Mouse (Mus musculus) liver, adult 2 months (tissue): ENCODE results near the gene Lrrc75a.

Experiments
- CTCF ChIP-seq: fragments of 200-500 bp; IDR thresholded peaks from 2 replicates; pipeline ENCODE4 v1.5.1; 2011; ENCODE audit warnings: low read depth, low read length, control low read depth
- POLR2A ChIP-seq: fragments of 200-500 bp; IDR thresholded peaks from 2 replicates; pipeline ENCODE4 v1.6.1; 2011; ENCODE audit warnings: low read length, control low read depth; ENCODE audit not compliant: insufficient read depth; ENCODE audit errors: extremely low read depth

- no peak for TF ChIP-seq CTCF
- no peak for TF ChIP-seq POLR2A
Observed at GRCm38 (mm10) chr11:62638402-62638801, 9.9 kb downstream of the Lrrc75a start.
